Mouse (Mus musculus): Measurements from ENCODE around the gene Susd4. TPM values are rescaled to one million over a fixed set of nuclear protein-coding genes. Genes with fewer than 3 reads are reported as not detected.

Gene Susd4
- polyA plus RNA-seq, 1 experiment from 2014 or later = 36.7 TPM

DNA sequence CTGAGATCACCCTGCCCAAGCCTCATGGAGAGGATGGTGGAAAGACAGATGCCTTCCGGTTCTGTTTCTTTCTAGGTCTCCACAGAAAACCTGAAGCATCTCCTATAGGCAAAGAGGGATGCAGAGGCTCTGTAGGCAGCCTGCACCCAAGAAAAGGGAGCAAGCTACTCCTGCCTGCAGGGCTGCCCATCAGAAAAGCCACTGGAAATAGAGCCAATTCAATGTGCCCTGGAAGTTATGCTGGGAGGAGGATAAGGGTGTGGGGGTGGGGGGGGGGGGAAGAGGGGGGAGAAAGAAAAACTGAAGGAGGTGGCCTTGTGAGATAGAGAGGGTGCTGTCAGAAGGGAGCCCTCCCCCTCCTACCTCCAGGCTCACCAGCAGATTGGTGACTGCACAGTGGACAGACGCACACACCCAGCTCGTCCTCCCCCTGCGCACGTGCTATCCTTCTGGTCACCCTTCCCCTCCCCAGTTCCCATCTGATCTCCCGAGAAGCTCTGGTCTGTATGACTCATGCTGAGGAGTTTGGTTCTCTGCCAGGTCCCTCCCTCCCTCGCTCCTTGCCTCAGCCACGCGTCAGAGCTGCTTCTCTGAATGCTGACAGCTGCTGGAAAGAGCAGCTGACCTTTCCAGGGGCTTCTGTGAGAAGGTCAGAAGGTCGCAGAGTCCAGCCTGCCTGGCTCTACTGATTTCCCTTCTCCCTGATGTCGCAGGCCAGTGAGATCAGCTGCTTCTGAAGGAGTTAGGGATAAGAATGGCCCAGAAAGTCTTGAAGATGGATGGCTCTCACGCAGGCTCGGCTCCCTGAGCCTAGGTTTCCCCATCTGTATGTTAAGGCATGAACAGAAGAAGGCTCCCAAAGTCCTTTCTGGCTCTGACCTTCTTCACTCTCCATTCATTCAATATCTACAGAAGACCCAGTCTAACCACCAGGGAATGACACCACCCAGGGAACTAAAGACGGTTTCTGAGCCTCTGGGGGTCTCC is 144.7 kb downstream of the Susd4 start:
- peak overlapping the region; percentile 8; the same call in 1 of the 2 replicates for H3K4me2 ChIP-seq (replicated peaks)
- 0 out of 2 replicates have a peak overlapping the region, but pooled peaks have one; percentile 14 for H3K27ac ChIP-seq (replicated peaks)
- ATAC-seq (replicated peaks) = peak; percentile 90

DNA sequence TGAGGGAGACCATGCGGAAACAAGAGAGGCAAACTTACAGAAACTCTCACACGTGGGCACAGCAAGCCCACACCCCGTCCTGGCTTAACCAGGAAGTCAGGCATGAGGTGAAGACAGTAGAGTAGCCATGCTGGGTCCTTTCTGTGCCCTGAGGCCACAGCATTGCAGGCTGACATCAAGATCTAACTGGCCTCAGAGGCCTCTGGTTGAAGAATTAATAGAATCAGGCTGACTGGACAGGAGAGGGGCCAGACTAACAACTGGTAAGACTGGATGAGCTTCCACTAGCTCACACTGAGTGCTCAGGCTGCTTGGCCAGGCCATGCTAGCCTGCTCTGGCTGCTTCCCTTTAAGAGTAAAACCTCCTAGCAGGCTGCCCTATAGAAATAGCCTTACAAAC is 145.4 kb downstream of the Susd4 start:
- H3K27ac ChIP-seq (replicated peaks) = no peak overlapping the region
- H3K4me3 ChIP-seq = no peak overlapping the region
- 65% methylated on average over 3 of the region's 3 CpGs for WGBS
- H3K9ac ChIP-seq (replicated peaks) = no peak overlapping the region
- H3K4me1 ChIP-seq = peaks cover 13% of the 10 kb centered on the region
- H3K36me3 ChIP-seq = no peaks in the 10 kb centered on the region
- H3K9me3 ChIP-seq = peaks cover 5% of the 10 kb centered on the region; the same call in 1 of the 2 replicates
- H3K4me2 ChIP-seq (replicated peaks) = no peak overlapping the region
- no peaks in the 10 kb centered on the region for H3K27me3 ChIP-seq
- no peak for ATAC-seq (replicated peaks)

More for the DNA sequence above, 144.7 kb downstream of the Susd4 start:
- Histone ChIP-seq H3K4me3 (no peak overlapping the region), H3K4me1 (peaks cover 13% of the 10 kb centered on the region), H3K9ac (replicated peaks) (no peak overlapping the region), H3K36me3 (no peaks in the 10 kb centered on the region), H3K9me3 (peaks cover 5% of the 10 kb centered on the region; the same call in 1 of the 2 replicates), H3K27me3 (no peaks in the 10 kb centered on the region)
- WGBS = 23% methylated on average over 14 of the region's 14 CpGs

DNA sequence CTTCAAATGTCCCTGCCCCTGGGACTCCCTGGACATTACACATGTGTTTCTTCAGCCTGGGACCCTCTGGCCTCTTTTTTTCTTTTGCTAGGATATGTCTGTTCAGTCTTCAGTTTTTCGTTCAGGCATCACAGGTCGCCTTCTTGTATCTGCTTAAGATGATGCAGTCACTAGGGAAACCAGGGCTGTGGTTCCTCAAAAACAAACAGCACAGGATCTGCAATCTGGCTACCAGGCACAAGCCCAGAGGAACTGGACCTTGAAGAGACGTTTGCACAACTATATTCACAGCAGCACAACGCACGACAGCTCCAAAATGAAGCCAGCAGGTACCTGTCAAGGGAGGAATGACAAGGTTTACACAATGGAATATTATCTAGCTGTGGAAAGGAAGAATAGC is 145.9 kb downstream of the Susd4 start:
- H3K4me2 ChIP-seq (replicated peaks) = no peak overlapping the region
- no peak overlapping the region for H3K27ac ChIP-seq (replicated peaks)
- 86% methylated on average over 5 of the region's 5 CpGs for WGBS
- no peak for ATAC-seq (replicated peaks)
- peaks cover 13% of the 10 kb centered on the region for H3K4me1 ChIP-seq
- H3K4me3 ChIP-seq = no peak overlapping the region
- no peak overlapping the region for H3K9ac ChIP-seq (replicated peaks)
- no peaks in the 10 kb centered on the region for H3K27me3 ChIP-seq
- H3K36me3 ChIP-seq = no peaks in the 10 kb centered on the region
- peaks cover 5% of the 10 kb centered on the region; the same call in 1 of the 2 replicates for H3K9me3 ChIP-seq

DNA sequence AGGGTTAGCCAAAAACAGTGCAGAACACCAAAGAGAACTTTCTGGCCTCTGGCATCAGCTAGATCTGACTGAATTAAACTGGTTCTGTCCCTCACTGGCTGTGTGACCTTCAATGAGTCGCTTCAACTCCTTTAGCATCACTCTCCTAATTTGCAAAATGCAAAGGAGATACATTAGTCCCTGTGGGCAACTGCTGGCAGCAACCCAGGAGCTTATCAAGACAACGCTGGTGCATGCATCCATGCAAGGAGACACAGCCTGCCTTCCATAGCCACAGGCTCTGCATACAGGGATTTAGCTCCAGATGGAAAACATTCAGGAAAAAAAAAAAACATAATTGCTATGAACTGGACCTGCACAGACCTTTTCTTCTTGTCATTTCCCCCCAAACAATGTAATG is 148.9 kb downstream of the Susd4 start:
- no peak overlapping the region for H3K4me3 ChIP-seq
- H3K27ac ChIP-seq (replicated peaks) = no peak overlapping the region
- H3K4me2 ChIP-seq (replicated peaks) = no peak overlapping the region
- ATAC-seq (replicated peaks) = no peak
- no peaks in the 10 kb centered on the region for H3K27me3 ChIP-seq
- H3K4me1 ChIP-seq = peaks cover 13% of the 10 kb centered on the region
- H3K9ac ChIP-seq (replicated peaks) = no peak overlapping the region
- WGBS = 52% methylated on average over 2 of the region's 2 CpGs
- H3K9me3 ChIP-seq = peaks cover 5% of the 10 kb centered on the region; the same call in 1 of the 2 replicates
- no peaks in the 10 kb centered on the region for H3K36me3 ChIP-seq

DNA sequence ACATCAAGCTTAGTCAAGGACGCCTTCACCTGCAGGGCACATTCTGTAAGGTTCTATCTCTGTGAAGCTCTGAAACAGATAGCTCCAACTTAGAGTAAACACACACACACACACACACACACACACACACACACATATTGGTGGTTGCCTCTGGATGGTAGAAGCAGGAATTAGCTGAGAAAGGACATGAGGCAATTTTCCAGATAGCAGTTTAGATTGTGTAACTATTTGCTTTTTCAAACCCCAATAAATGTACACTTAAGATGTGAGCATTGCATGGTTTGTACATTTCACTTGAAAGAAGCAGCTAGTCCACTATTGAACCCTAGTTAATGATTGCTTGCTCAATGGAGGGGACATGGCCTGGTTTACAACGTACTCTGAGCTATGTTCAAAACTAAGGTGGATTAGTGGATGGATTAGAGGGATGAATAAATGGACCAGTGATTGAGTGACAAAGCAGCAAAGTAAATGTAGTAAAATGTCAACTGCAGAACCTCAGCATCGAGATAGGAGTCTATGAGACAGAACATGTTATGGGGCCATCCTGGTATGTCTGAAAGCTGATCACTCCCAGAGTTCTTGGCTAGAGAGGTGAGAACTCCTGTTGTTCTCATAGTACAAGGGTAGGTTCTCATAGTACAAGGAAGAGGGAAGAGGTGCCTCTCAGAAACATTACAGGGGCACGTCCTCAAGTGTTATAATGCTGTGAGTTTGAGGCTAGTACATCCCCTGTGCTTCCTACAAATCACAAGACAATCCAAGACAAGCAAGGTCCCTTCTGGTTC is 150.7 kb downstream of the Susd4 start:
- ATAC-seq (replicated peaks) = no peak
- peaks cover 4% of the 10 kb centered on the region; the same call in 1 of the 2 replicates for H3K4me1 ChIP-seq

GRCm38 (mm10) chr1:182916166-182916565 is 152.5 kb downstream of the Susd4 start:
- Histone ChIP-seq H3K9me3 (peaks cover 5% of the 10 kb centered on the region; the same call in 1 of the 2 replicates), H3K9ac (replicated peaks) (no peak overlapping the region), H3K4me1 (peaks cover 4% of the 10 kb centered on the region; the same call in 1 of the 2 replicates), H3K27ac (replicated peaks) (no peak overlapping the region), H3K4me3 (no peak overlapping the region), H3K4me2 (replicated peaks) (no peak overlapping the region), H3K36me3 (no peaks in the 10 kb centered on the region), H3K27me3 (no peaks in the 10 kb centered on the region)
- 95% methylated on average over 5 of the region's 5 CpGs for WGBS
- ATAC-seq (replicated peaks) = no peak

More for the DNA sequence above, 150.7 kb downstream of the Susd4 start:
- H3K4me2 ChIP-seq (replicated peaks) = no peak overlapping the region
- H3K4me3 ChIP-seq = no peak overlapping the region
- H3K27ac ChIP-seq (replicated peaks) = no peak overlapping the region
- no peaks in the 10 kb centered on the region for H3K27me3 ChIP-seq
- no peaks in the 10 kb centered on the region for H3K36me3 ChIP-seq
- H3K9ac ChIP-seq (replicated peaks) = no peak overlapping the region
- WGBS = 78% methylated on average over 4 of the region's 4 CpGs
- peaks cover 5% of the 10 kb centered on the region; the same call in 1 of the 2 replicates for H3K9me3 ChIP-seq

GRCm38 (mm10) chr1:182918718-182919346 is 155.2 kb downstream of the Susd4 start:
- Histone ChIP-seq H3K9ac (replicated peaks) (no peak overlapping the region), H3K4me1 (peaks cover 4% of the 10 kb centered on the region; the same call in 1 of the 2 replicates), H3K4me2 (replicated peaks) (no peak overlapping the region), H3K36me3 (no peaks in the 10 kb centered on the region), H3K27ac (replicated peaks) (no peak overlapping the region; the same call in 1 of the 2 replicates), H3K4me3 (no peak overlapping the region), H3K27me3 (no peaks in the 10 kb centered on the region), H3K9me3 (no peaks in the 10 kb centered on the region)
- 34% methylated on average over 8 of the region's 8 CpGs for WGBS
- no peak for ATAC-seq (replicated peaks)

DNA sequence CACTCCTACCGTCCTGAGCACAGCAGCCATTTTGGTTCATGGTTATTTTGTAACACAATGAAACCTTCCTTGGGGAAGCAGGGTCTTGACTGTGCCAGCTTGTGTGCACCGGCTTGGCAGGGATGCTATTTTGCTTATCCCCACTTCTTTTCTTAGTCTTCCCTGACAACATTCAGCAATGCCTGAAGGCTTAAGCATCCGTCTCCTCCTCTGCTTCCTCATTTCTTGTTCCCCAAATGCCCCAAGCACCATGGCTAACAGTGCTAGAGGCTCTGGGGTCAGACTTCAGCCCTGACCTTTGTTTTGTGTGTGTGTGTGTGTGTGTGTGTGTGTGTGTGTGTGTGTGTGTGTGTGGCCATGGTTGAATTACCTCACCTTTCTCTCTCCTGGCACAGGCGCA is 159.2 kb downstream of the Susd4 start:
- H3K4me2 ChIP-seq (replicated peaks) = no peak overlapping the region
- no peak for ATAC-seq (replicated peaks)
- H3K27me3 ChIP-seq = no peaks in the 10 kb centered on the region
- H3K36me3 ChIP-seq = no peaks in the 10 kb centered on the region
- peaks cover 4% of the 10 kb centered on the region; the same call in 1 of the 2 replicates for H3K4me1 ChIP-seq
- H3K9ac ChIP-seq (replicated peaks) = no peak overlapping the region
- no peak overlapping the region for H3K27ac ChIP-seq (replicated peaks)
- no peak overlapping the region for H3K4me3 ChIP-seq
- no peaks in the 10 kb centered on the region for H3K9me3 ChIP-seq
- 64% methylated on average over 4 of the region's 4 CpGs for WGBS

GRCm38 (mm10) chr1:182926465-182926864 is 162.8 kb downstream of the Susd4 start:
- Histone ChIP-seq H3K36me3 (no peaks in the 10 kb centered on the region), H3K9me3 (no peaks in the 10 kb centered on the region), H3K27ac (replicated peaks) (no peak overlapping the region), H3K9ac (replicated peaks) (no peak overlapping the region), H3K4me3 (no peak overlapping the region), H3K27me3 (no peaks in the 10 kb centered on the region), H3K4me2 (replicated peaks) (no peak overlapping the region), H3K4me1 (no peaks in the 10 kb centered on the region)
- 92% methylated on average over 6 of the region's 6 CpGs for WGBS
- no peak for ATAC-seq (replicated peaks)

DNA sequence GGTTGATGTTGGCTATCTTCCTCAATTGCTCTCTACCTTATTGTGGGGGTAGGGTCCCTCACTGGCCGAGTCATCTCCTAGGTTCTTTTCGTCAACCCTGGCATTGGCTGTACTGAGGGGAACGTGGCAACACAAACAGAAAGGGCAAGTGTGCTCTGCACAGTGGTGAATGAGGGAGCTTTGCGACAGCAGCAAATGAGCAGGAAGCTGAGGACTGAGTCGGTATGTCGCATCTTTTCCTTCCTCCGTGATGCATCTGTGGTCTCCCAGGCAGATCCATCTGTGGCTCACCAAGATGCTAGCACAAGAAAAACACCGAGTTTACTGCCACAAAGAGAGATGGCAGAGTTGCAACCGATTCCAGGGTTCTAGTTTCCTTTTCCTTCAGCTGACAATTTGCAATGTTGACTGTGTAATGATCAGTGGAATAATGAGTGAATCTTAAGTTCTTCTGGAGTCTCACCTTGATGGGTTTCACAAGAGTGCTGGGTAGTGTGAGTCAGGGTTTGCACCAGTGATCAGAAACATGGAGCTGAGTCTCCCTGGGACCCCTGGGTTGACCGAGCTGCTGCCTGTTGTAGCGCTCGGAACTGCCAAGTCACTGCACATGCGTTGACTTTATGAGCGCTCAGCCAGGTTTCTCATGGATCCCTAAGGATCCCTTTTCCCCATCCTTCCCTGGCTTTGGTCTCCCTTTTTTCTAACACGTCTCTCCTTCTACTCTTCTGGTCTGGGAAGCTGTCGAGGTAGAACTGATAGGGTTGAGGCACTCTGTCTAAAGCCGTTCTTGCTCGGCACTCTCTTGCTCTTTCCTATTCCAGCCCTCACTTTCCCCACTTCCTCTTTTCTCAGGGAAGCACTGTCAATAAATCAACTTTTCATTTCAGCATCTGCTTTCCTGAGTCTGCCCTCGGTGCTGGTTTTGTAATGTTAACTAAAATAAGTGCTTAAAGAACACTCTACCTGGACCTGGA is 164.5 kb downstream of the Susd4 start:
- H3K9ac ChIP-seq (replicated peaks) = no peak overlapping the region
- H3K4me3 ChIP-seq = no peak overlapping the region
- H3K27ac ChIP-seq (replicated peaks) = no peak overlapping the region
- no peaks in the 10 kb centered on the region for H3K4me1 ChIP-seq
- H3K27me3 ChIP-seq = no peaks in the 10 kb centered on the region
- H3K36me3 ChIP-seq = no peaks in the 10 kb centered on the region
- WGBS = 84% methylated on average over 19 of the region's 19 CpGs
- H3K9me3 ChIP-seq = no peaks in the 10 kb centered on the region
- ATAC-seq (replicated peaks) = no peak
- H3K4me2 ChIP-seq (replicated peaks) = no peak overlapping the region

DNA sequence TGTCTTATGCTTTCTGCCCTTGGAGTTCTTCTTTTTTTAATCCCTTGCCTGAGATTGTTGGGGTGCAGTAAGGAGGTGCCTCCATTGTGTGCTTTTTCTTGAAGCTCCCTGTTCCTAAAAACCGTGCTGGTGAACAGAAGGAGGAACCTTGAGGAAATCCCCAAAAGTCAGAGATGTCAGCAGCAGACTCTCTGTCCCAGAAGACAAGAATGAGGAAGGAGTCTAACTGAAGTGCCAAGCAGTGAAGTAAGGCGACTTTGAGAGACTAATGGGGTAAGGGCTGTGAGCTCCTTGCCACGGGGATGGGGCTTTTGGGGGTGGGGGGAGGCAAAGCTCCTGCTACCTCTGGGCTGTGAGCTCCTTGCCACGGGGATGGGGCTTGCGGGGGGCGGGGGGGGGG is 171.8 kb downstream of the Susd4 start:
- no peak overlapping the region for H3K9ac ChIP-seq (replicated peaks)
- no peaks in the 10 kb centered on the region for H3K4me1 ChIP-seq
- H3K4me3 ChIP-seq = no peak overlapping the region
- no peak overlapping the region for H3K27ac ChIP-seq (replicated peaks)
- H3K27me3 ChIP-seq = no peaks in the 10 kb centered on the region
- 53% methylated on average over 6 of the region's 6 CpGs for WGBS
- ATAC-seq (replicated peaks) = no peak
- no peaks in the 10 kb centered on the region for H3K36me3 ChIP-seq
- no peak overlapping the region for H3K4me2 ChIP-seq (replicated peaks)
- H3K9me3 ChIP-seq = no peaks in the 10 kb centered on the region
